Mouse (Mus musculus) limb, embryonic 14.5 days (tissue): ENCODE data around the gene Pde5a. TPM values are rescaled to one million over a fixed set of nuclear protein-coding genes. Genes with fewer than 3 reads are reported as not detected.

Source experiments
- ATAC-seq: fragments of 200-750 bp; cut with Nextera tagmentation; 2 replicates; pipeline ENCODE4 v1.8.0; 2017; ENCODE audit warnings: low read depth, moderate number of reproducible peaks, moderate TSS enrichment; ENCODE audit not compliant: low FRiP score
- DNase-seq: peaks from one replicate; pipeline ENCODE4 v3.0.0-alpha.2; 2015; ENCODE audit warnings: low spot score
- H3K27ac ChIP-seq: fragments of 300-500 bp; sonication (generic); replicated peaks from 2 replicates; pipeline ENCODE4 v1.5.1; 2014; ENCODE audit warnings: low read depth, mild to moderate bottlenecking, low read length, moderate library complexity, mixed read lengths
- H3K27me3 ChIP-seq: fragments of 300-500 bp; sonication (generic); 2 replicates; pipeline ENCODE4 v1.6.1; 2014; ENCODE audit warnings: low read length, mixed read lengths; ENCODE audit not compliant: control insufficient read depth, insufficient read depth
- H3K36me3 ChIP-seq: fragments of 300-500 bp; sonication (generic); 2 replicates; pipeline ENCODE4 v1.6.1; 2014; ENCODE audit warnings: mild to moderate bottlenecking, low read length, moderate library complexity, mixed read lengths; ENCODE audit not compliant: control insufficient read depth, insufficient read depth
- H3K4me1 ChIP-seq: fragments of 300-500 bp; sonication (generic); 2 replicates; pipeline ENCODE4 v1.6.1; 2014; ENCODE audit warnings: antibody characterized with exemption, low read length, mixed read lengths; ENCODE audit not compliant: control insufficient read depth, insufficient read depth
- H3K4me2 ChIP-seq: fragments of 300-500 bp; sonication (generic); replicated peaks from 2 replicates; pipeline ENCODE4 v1.6.1; 2014; ENCODE audit warnings: low read depth, mild to moderate bottlenecking, low read length, moderate library complexity; ENCODE audit not compliant: severe bottlenecking
- H3K4me3 ChIP-seq: fragments of 300-500 bp; sonication (generic); replicated peaks from 2 replicates; pipeline ENCODE4 v1.5.1; 2014; ENCODE audit warnings: low read length
- H3K9ac ChIP-seq: fragments of 300-500 bp; sonication (generic); 2 replicates; pipeline ENCODE4 v1.6.1; 2014; ENCODE audit warnings: mild to moderate bottlenecking, low read depth, low read length, moderate library complexity; ENCODE audit not compliant: severe bottlenecking
- H3K9me3 ChIP-seq: fragments of 300-500 bp; sonication (generic); 2 replicates; pipeline ENCODE4 v1.6.1; 2016; ENCODE audit warnings: low read length; ENCODE audit not compliant: control insufficient read depth
- POLR2A ChIP-seq: fragments of 200-500 bp; IDR thresholded peaks from 2 replicates; pipeline ENCODE4 v1.8.0; 2012; ENCODE audit warnings: inconsistent platforms, mild to moderate bottlenecking, moderate library complexity, borderline replicate concordance; ENCODE audit not compliant: insufficient read depth, insufficient read length; ENCODE audit errors: extremely low read depth
- WGBS: fragments of 180-500 bp; shearing (Covaris S2); extraction: QIAGEN DNeasy Blood & Tissue Kit; methylation state at CpG from one replicate; pipeline ENCODE4 v1.1.7; 2014; 5-methylcytosine and 5-hydroxymethylcytosine counted together
- polyA plus RNA-seq, 2 experiments: library from polyadenylated mRNA; depleted of rRNA in 1 of 2; stranded (reverse) in 1 of 2; unstranded in 1 of 2; fragments of >200 nt; fragmentation: Nextera tagmentation in 1 of 2; extraction: Ambion mirVana in 1 of 2; gene quantifications; 2 replicates each; pipeline versions ENCODE4 v1.2.1 to v1.2.3; 2012 to 2014

The Pde5a gene
- polyA plus RNA-seq, 2 experiments: 4.9 to 6.2 TPM

DNA sequence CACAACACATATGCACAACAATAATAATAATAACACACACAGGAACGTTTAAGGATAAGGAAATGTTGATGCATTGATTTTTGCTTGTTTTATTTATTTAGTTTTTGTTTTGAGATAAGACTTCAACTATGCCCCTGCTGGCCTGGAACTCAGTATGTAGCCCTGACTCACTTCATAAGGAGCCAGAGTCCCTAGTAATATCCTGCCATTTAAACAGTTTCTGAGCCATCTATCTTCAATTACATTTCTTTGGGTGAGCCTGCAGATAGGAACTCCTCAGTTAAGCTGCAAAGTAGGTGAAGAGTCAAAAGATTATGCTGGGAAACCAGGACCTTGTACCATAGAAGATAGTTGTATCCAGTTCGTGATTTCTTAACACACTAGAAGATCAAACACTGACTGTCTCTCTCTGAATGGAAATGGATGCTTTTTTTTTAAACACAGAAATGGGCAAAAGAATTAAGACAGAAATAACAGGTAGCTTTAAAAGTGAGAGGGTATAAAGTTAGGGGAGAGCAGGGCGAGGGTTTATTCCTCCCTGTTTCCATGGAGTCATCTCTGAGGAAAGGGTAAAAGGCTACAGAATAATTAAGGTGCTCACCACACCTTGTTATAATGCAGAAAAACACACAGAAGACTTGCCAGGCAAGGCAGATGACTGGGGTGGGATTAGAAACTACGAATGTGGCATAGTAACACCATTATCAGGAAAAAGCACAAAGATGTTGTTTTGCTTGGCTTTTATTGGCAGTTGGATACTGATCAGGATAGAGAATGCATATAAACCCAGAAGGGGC is 159.0 kb downstream of the Pde5a start:
- ATAC-seq: no peak
- 84% methylated on average over 4 of the region's 4 CpGs for WGBS

DNA sequence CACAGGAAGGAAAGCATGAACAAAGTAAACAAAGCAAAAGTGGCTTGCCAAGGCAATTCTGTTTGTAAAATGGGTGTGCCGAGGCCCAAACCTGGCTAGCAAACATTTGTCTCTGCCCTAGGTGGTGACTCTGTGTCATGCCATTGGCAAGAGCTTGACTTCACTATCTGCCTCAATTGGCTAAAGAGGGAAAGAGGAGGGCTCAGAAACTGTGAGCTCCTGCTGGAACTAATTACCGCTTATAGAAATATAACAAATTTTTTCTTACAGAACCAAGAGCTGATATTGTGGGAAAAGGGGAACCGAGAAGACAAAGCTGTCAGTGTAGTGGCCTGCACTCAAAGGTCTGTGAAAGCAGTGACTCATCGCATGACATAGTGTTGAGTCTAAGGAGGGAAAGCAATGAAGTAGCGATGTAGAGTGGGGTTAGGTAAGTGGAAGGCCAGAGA is 159.6 kb downstream of the Pde5a start:
- H3K27me3 ChIP-seq: no peaks in the 10 kb centered on the region
- H3K4me2 ChIP-seq: no peak overlapping the region
- H3K9ac ChIP-seq: no peak overlapping the region
- no peak for DNase-seq
- no peaks in the 10 kb centered on the region for H3K4me1 ChIP-seq
- no peaks in the 10 kb centered on the region for H3K9me3 ChIP-seq
- ATAC-seq: no peak
- no peak overlapping the region for H3K4me3 ChIP-seq
- no peak overlapping the region for H3K27ac ChIP-seq
- H3K36me3 ChIP-seq: no peaks in the 10 kb centered on the region
- no peak for TF ChIP-seq POLR2A
- WGBS: 77% methylated on average over 5 of the region's 5 CpGs

More for the DNA sequence above, 159.0 kb downstream of the Pde5a start:
- Histone ChIP-seq H3K36me3 (no peaks in the 10 kb centered on the region), H3K9ac (no peak overlapping the region), H3K4me2 (no peak overlapping the region), H3K4me1 (no peaks in the 10 kb centered on the region), H3K9me3 (no peaks in the 10 kb centered on the region), H3K27ac (no peak overlapping the region), H3K4me3 (no peak overlapping the region), H3K27me3 (no peaks in the 10 kb centered on the region)
- TF ChIP-seq POLR2A: no peak
- no peak for DNase-seq

DNA sequence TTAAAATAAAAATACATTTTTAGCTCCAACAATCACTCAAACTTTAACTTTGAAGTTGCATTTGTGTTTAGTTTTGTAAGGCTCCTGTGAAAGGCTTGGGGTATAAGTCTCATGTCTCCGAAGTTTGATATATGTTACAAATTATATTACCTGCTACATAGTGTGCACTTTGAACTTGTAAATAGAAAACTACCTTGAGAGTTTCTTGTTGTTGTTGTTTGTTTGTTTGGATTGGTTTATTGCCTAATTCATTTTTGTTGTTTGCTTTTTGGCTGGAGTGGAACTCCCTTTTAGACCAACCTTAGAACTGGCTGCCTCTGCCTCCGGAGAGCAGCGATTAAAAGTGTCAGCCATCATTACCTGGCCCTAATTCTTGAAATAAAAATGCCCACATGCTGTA is 166.0 kb downstream of the Pde5a start, which contains the start of gene Fabp2:
Gene Fabp2 (plus strand): TSS at position 301 of the 400 bp plus-strand sequence.
- Histone ChIP-seq H3K4me3 (no peak within 1 kb of the TSS), H3K36me3 (no peaks in the 10 kb centered on the region), H3K27ac (no peak within 1 kb of the TSS), H3K4me1 (no peaks in the 10 kb centered on the region), H3K4me2 (no peak within 1 kb of the TSS), H3K9me3 (no peaks in the 10 kb centered on the region), H3K9ac (no peak within 1 kb of the TSS), H3K27me3 (no peaks in the 10 kb centered on the region)
- ATAC-seq (no peak), DNase-seq (no peak)
- no peak for TF ChIP-seq POLR2A
- WGBS: 79% methylated on average over 3 of the region's 3 CpGs

DNA sequence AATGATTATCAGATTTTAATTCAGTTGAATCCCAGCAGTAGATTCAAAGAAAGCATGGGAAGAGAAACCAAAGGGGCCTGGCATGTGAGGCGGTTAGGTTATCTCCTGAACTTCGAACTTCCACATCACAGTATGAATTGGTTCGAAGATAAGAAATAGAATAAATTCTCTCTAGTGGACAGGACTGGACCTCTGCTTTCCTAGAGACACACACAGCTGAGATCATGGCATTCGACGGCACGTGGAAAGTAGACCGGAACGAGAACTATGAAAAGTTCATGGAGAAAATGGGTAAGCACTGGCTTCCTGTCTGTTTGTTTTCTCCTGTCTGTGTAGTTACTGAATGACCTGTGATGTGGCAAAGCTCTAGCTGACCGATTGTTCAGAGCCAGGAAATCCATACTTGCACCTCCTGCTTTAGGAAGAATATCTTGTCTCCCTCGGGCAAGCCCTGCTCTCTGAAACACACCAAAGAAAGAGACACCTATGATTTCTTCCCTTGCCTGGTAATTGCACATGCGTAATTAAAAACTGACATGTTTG is 166.5 kb downstream of the Pde5a start:
- no peak for TF ChIP-seq POLR2A
- H3K27ac ChIP-seq: no peak overlapping the region
- H3K9ac ChIP-seq: no peak overlapping the region
- no peaks in the 10 kb centered on the region for H3K9me3 ChIP-seq
- no peaks in the 10 kb centered on the region for H3K4me1 ChIP-seq
- 82% methylated on average over 11 of the region's 11 CpGs for WGBS
- no peak overlapping the region for H3K4me2 ChIP-seq
- no peaks in the 10 kb centered on the region for H3K27me3 ChIP-seq
- H3K4me3 ChIP-seq: no peak overlapping the region
- DNase-seq (no peak), ATAC-seq (no peak)
- H3K36me3 ChIP-seq: no peaks in the 10 kb centered on the region

DNA sequence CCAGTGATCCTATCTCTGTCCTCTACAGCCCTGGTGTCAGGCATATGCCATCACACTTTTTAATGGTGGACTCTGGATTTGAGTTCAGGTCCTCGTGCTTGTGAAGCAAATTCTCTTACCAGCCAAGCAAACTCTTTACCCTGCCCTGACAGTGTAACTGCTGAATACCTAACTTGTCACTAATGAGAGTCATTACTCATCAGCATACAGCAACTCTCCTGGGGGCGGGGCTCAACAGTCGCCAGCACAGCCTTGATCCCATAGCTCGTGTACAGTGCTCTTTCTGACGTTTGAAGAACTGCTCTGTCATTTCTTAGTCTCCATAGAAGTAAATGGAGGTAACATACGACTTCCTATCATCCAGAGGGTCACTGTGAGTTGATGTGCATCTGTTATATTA is 169.5 kb downstream of the Pde5a start:
- Histone ChIP-seq H3K27me3 (no peaks in the 10 kb centered on the region), H3K27ac (no peak overlapping the region), H3K36me3 (no peaks in the 10 kb centered on the region), H3K4me3 (no peak overlapping the region), H3K4me2 (no peak overlapping the region), H3K9ac (no peak overlapping the region), H3K9me3 (no peaks in the 10 kb centered on the region), H3K4me1 (no peaks in the 10 kb centered on the region)
- TF ChIP-seq POLR2A: no peak
- no peak for ATAC-seq
- WGBS: 57% methylated on average over 6 of the region's 6 CpGs
- no peak for DNase-seq
